Mouse (Mus musculus): Measurements from ENCODE around the gene Lifr.

- no peak for TF ChIP-seq CTCF (IDR thresholded peaks at IDR 0.05; ENCODE audit: low read depth, low read length)
- no peak for TF ChIP-seq POLR2A (IDR thresholded peaks at IDR 0.05; ENCODE audit: borderline replicate concordance, low read depth, low read length)
Observed at GRCm38 (mm10) chr15:7194748-7195221, 104.4 kb downstream of the Lifr start.

Data from bone marrow macrophage, adult 2 months (primary cell).